Mouse (Mus musculus): ENCODE data around the gene Gpr37l1. TPM values are rescaled to one million over a fixed set of nuclear protein-coding genes. Genes with fewer than 3 reads are reported as not detected.

Gene Gpr37l1
- 1.1 and 2.7 TPM in 2 replicates for polyA plus RNA-seq (2015; fragmentation: Nextera tagmentation; extraction: Ambion mirVana)

GRCm38 (mm10) chr1:135167435-135167834, at the start of gene Gpr37l1:
Gene Gpr37l1, minus strand, starts transcription at chr1:135167681.
- no peaks in the 10 kb centered on the region for H3K36me3 ChIP-seq (ENCODE audit: control insufficient read depth, insufficient read depth, low read length)
- H3K9ac ChIP-seq (ENCODE audit: low read depth, low read length), result no peak within 1 kb of the TSS
- H3K9me3 ChIP-seq (replicated peaks; ENCODE audit: control insufficient read depth, low read length, poor library complexity, severe bottlenecking), result no peaks in the 10 kb centered on the region
- no peak within 1 kb of the TSS for H3K4me3 ChIP-seq (ENCODE audit: low read depth, low read length)
- no peak within 1 kb of the TSS for H3K27ac ChIP-seq (ENCODE audit: low read length)
- WGBS, result 61% methylated on average over 11 of the region's 11 CpGs
- no peaks in the 10 kb centered on the region for H3K4me1 ChIP-seq (ENCODE audit: control insufficient read depth, insufficient read depth, low read length)
- no peak for ATAC-seq
- no peak within 1 kb of the TSS for H3K4me2 ChIP-seq (ENCODE audit: low read length)
- no peaks in the 10 kb centered on the region for H3K27me3 ChIP-seq (ENCODE audit: control insufficient read depth, insufficient read depth, low read depth, low read length)

GRCm38 (mm10) chr1:135213772-135214640, 46.5 kb upstream of the Gpr37l1 start:
- H3K36me3 ChIP-seq (ENCODE audit: control insufficient read depth, insufficient read depth, low read length), result no peaks in the 10 kb centered on the region
- H3K27me3 ChIP-seq (ENCODE audit: control insufficient read depth, insufficient read depth, low read depth, low read length), result no peaks in the 10 kb centered on the region
- no peaks in the 10 kb centered on the region for H3K9me3 ChIP-seq (replicated peaks; ENCODE audit: control insufficient read depth, low read length, poor library complexity, severe bottlenecking)
- H3K4me2 ChIP-seq (ENCODE audit: low read length), result no peak overlapping the region
- H3K4me1 ChIP-seq (ENCODE audit: control insufficient read depth, insufficient read depth, low read length), result no peaks in the 10 kb centered on the region
- WGBS, result 91% methylated on average over 9 of the region's 9 CpGs
- ATAC-seq, result no peak
- H3K4me3 ChIP-seq (ENCODE audit: low read depth, low read length), result no peak overlapping the region
- H3K9ac ChIP-seq (ENCODE audit: low read depth, low read length), result no peak overlapping the region
- H3K27ac ChIP-seq (ENCODE audit: low read length), result no peak overlapping the region

GRCm38 (mm10) chr1:135210421-135210820, 42.9 kb upstream of the Gpr37l1 start:
- no peaks in the 10 kb centered on the region for H3K27me3 ChIP-seq (ENCODE audit: control insufficient read depth, insufficient read depth, low read depth, low read length)
- WGBS, result 35% methylated on average over 5 of the region's 5 CpGs
- H3K27ac ChIP-seq (ENCODE audit: low read length), result no peak overlapping the region
- H3K4me2 ChIP-seq (ENCODE audit: low read length), result no peak overlapping the region
- H3K4me1 ChIP-seq (ENCODE audit: control insufficient read depth, insufficient read depth, low read length), result no peaks in the 10 kb centered on the region
- no peak overlapping the region for H3K9ac ChIP-seq (ENCODE audit: low read depth, low read length)
- H3K9me3 ChIP-seq (replicated peaks; ENCODE audit: control insufficient read depth, low read length, poor library complexity, severe bottlenecking), result no peaks in the 10 kb centered on the region
- no peak overlapping the region for H3K4me3 ChIP-seq (ENCODE audit: low read depth, low read length)
- no peak for ATAC-seq
- no peaks in the 10 kb centered on the region for H3K36me3 ChIP-seq (ENCODE audit: control insufficient read depth, insufficient read depth, low read length)

- WGBS, result 72% methylated on average over 9 of the region's 9 CpGs
- H3K9me3 ChIP-seq (replicated peaks; ENCODE audit: control insufficient read depth, low read length, poor library complexity, severe bottlenecking), result no peaks in the 10 kb centered on the region
- ATAC-seq, result no peak
- no peak overlapping the region for H3K27ac ChIP-seq (ENCODE audit: low read length)
- H3K27me3 ChIP-seq (ENCODE audit: control insufficient read depth, insufficient read depth, low read depth, low read length), result no peaks in the 10 kb centered on the region
- H3K4me1 ChIP-seq (ENCODE audit: control insufficient read depth, insufficient read depth, low read length), result no peaks in the 10 kb centered on the region
- H3K4me2 ChIP-seq (ENCODE audit: low read length), result no peak overlapping the region
- no peak overlapping the region for H3K9ac ChIP-seq (ENCODE audit: low read depth, low read length)
- H3K36me3 ChIP-seq (ENCODE audit: control insufficient read depth, insufficient read depth, low read length), result no peaks in the 10 kb centered on the region
- no peak overlapping the region for H3K4me3 ChIP-seq (ENCODE audit: low read depth, low read length)
These were observed 41.2 kb upstream of the Gpr37l1 start for GRCm38 (mm10) chr1:135208716-135209115.

GRCm38 (mm10) chr1:135206586-135207339, 39.3 kb upstream of the Gpr37l1 start:
- WGBS, result 92% methylated on average over 14 of the region's 14 CpGs

GRCm38 (mm10) chr1:135205257-135205656, 37.8 kb upstream of the Gpr37l1 start:
- H3K4me1 ChIP-seq (ENCODE audit: control insufficient read depth, insufficient read depth, low read length), result no peaks in the 10 kb centered on the region
- H3K9ac ChIP-seq (ENCODE audit: low read depth, low read length), result no peak overlapping the region
- H3K27ac ChIP-seq (ENCODE audit: low read length), result no peak overlapping the region
- no peaks in the 10 kb centered on the region for H3K9me3 ChIP-seq (replicated peaks; ENCODE audit: control insufficient read depth, low read length, poor library complexity, severe bottlenecking)
- no peaks in the 10 kb centered on the region for H3K27me3 ChIP-seq (ENCODE audit: control insufficient read depth, insufficient read depth, low read depth, low read length)
- H3K4me2 ChIP-seq (ENCODE audit: low read length), result no peak overlapping the region
- H3K4me3 ChIP-seq (ENCODE audit: low read depth, low read length), result no peak overlapping the region
- H3K36me3 ChIP-seq (ENCODE audit: control insufficient read depth, insufficient read depth, low read length), result no peaks in the 10 kb centered on the region
- 57% methylated on average over 4 of the region's 4 CpGs for WGBS
- no peak for ATAC-seq

More at GRCm38 (mm10) chr1:135206586-135207339, 39.3 kb upstream of the Gpr37l1 start:
- Histone ChIP-seq H3K36me3 (ENCODE audit: control insufficient read depth, insufficient read depth, low read length) (no peaks in the 10 kb centered on the region), H3K4me2 (ENCODE audit: low read length) (no peak overlapping the region), H3K4me1 (ENCODE audit: control insufficient read depth, insufficient read depth, low read length) (no peaks in the 10 kb centered on the region), H3K27me3 (ENCODE audit: control insufficient read depth, insufficient read depth, low read depth, low read length) (no peaks in the 10 kb centered on the region), H3K4me3 (ENCODE audit: low read depth, low read length) (no peak overlapping the region), H3K9me3 (replicated peaks; ENCODE audit: control insufficient read depth, low read length, poor library complexity, severe bottlenecking) (no peaks in the 10 kb centered on the region), H3K27ac (ENCODE audit: low read length) (no peak overlapping the region), H3K9ac (ENCODE audit: low read depth, low read length) (no peak overlapping the region)
- no peak for ATAC-seq

- WGBS, result 31% methylated on average over 12 of the region's 12 CpGs
- Histone ChIP-seq H3K4me1 (ENCODE audit: control insufficient read depth, insufficient read depth, low read length) (no peaks in the 10 kb centered on the region), H3K4me2 (ENCODE audit: low read length) (no peak overlapping the region), H3K9ac (ENCODE audit: low read depth, low read length) (no peak overlapping the region), H3K27ac (ENCODE audit: low read length) (no peak overlapping the region), H3K36me3 (ENCODE audit: control insufficient read depth, insufficient read depth, low read length) (no peaks in the 10 kb centered on the region), H3K9me3 (replicated peaks; ENCODE audit: control insufficient read depth, low read length, poor library complexity, severe bottlenecking) (no peaks in the 10 kb centered on the region), H3K27me3 (ENCODE audit: control insufficient read depth, insufficient read depth, low read depth, low read length) (no peaks in the 10 kb centered on the region), H3K4me3 (ENCODE audit: low read depth, low read length) (no peak overlapping the region)
- ATAC-seq, result no peak
These were observed 37.0 kb upstream of the Gpr37l1 start for GRCm38 (mm10) chr1:135204196-135205126.

GRCm38 (mm10) chr1:135200400-135200799, 32.9 kb upstream of the Gpr37l1 start:
- no peak for ATAC-seq
- Histone ChIP-seq H3K27me3 (ENCODE audit: control insufficient read depth, insufficient read depth, low read depth, low read length) (no peaks in the 10 kb centered on the region), H3K36me3 (ENCODE audit: control insufficient read depth, insufficient read depth, low read length) (no peaks in the 10 kb centered on the region), H3K9ac (ENCODE audit: low read depth, low read length) (no peak overlapping the region), H3K4me2 (ENCODE audit: low read length) (no peak overlapping the region), H3K27ac (ENCODE audit: low read length) (no peak overlapping the region), H3K4me3 (ENCODE audit: low read depth, low read length) (no peak overlapping the region), H3K4me1 (ENCODE audit: control insufficient read depth, insufficient read depth, low read length) (peaks cover 6% of the 10 kb centered on the region; the same call in 1 of the 2 replicates), H3K9me3 (replicated peaks; ENCODE audit: control insufficient read depth, low read length, poor library complexity, severe bottlenecking) (no peaks in the 10 kb centered on the region)
- WGBS, result 81% methylated on average over 4 of the region's 4 CpGs
